Mouse (Mus musculus) cerebellum, postnatal 14 days (tissue): ENCODE results near the gene Tmc7.

ENCODE experiments used
- DNase-seq, 2 experiments: peaks; one replicate each; pipeline ENCODE4 v3.0.0; 2021; ENCODE audit warnings: mixed read lengths in 2 of 2

Tmc7 gene

DNA sequence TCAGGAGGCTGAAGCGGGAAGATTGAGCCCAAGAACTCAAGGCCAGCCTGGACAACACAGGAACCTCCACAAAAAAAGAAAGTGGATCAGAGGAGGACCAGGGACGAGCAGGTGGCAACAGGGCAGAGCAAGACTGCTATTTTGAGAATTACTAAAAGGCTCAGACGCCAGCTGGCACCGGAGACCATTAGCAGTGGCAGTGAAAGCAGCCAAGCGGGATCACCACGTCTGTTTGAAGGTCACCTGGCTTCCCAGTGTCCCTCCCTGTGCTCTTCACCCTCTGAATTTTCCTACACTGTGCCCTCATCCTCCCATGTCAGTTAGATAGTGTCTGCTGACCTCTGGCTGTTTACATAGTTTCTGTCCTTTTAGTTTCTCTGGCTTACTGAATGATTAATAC is 1.3 kb upstream of the Tmc7 start:
- peak; percentile 90 to 91 for DNase-seq

- DNase-seq: no peak
These were observed 390 bp upstream of the Tmc7 start for GRCm38 (mm10) chr7:118584926-118585325.

- DNase-seq: no peak
These were observed 715 bp downstream of the Tmc7 start for GRCm38 (mm10) chr7:118583821-118584220.

GRCm38 (mm10) chr7:118579938-118580337 is 4.6 kb downstream of the Tmc7 start:
- DNase-seq: no peak

- DNase-seq: no peak
These were observed 6.3 kb downstream of the Tmc7 start for GRCm38 (mm10) chr7:118578269-118578668.

DNA sequence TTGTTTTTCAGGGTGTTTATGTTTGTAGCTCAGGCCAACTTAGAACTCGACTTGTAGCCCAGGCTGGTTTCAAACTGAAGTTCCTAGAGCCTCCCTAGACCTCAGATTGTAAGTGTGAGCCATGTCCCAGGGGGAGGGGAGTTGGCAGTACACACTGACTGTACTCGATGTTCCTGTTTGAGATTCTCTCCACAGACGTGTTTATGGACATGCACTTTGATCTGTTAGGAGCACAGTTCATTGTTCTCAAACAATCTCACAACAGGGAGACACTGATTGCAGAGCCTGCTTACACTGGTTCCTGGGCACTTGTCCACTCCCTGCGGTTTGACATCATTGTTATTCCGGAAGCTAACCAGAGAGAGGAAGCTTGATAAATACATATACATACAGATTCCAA is 12.5 kb downstream of the Tmc7 start:
- no peak for DNase-seq

GRCm38 (mm10) chr7:118571350-118571749 is 13.2 kb downstream of the Tmc7 start:
- no peak for DNase-seq

GRCm38 (mm10) chr7:118569121-118569543 is 15.4 kb downstream of the Tmc7 start:
- no peak for DNase-seq

DNA sequence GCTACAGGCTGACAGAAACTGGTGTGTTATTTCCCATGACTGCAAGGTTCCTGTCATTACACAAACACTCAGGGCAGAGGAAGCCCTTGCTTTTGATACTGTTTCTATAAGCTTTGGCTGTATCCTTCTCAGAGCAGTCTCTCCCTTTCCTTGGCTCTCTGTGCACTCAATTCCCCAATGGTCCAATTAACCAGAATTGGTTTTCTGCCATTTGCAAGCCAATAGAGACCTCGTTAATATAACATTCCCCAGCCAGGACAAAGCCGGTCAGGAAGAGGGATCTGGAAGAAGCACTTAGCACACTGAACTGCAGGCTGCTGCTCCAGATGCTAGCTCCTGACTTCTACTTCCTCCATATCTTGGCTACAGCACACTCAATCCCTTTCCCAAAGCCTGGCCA is 30.2 kb downstream of the Tmc7 start:
- DNase-seq: no peak

DNA sequence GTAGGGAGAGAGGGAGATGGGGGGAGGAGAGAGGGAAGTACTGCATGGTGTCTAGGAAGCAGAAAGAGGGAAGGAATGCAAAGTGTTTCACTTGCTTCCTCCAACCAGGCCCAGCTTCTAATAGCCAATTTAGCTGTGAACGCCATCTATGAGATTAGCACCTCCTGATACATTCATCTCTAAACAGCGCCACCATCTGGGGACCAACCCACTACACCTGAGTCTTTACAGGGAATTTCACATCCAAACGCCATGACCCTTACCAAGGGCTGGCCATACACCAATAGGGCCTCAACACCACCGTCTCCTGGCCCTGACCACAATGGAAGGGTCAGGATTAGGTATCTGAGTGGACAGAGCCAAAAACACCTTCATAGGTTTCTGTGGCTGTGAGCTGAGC is 30.7 kb downstream of the Tmc7 start:
- DNase-seq: no peak

GRCm38 (mm10) chr7:118547451-118547850 is 37.1 kb downstream of the Tmc7 start:
- DNase-seq: no peak

GRCm38 (mm10) chr7:118544128-118544527 is 40.4 kb downstream of the Tmc7 start:
- no peak for DNase-seq

DNA sequence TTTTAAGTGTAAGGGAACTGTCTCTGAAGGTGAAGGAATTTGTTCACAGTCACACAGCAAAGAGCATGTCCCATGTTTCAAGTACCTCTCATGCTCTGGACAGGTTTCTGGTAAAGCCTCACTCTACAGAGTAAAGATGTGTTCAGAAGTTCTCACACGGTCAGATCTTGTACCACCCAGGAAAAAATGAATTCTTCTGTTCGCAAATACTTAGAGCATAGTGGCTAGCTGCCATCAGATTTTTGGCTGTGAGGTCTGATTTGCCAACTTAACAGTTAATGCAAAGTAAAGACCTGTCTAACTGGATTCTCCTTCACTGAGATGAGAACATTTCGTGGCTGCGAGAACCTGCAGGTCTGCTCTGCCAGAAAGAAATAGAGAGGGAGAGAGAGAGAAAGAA is 49.5 kb downstream of the Tmc7 start:
- DNase-seq: no peak

DNA sequence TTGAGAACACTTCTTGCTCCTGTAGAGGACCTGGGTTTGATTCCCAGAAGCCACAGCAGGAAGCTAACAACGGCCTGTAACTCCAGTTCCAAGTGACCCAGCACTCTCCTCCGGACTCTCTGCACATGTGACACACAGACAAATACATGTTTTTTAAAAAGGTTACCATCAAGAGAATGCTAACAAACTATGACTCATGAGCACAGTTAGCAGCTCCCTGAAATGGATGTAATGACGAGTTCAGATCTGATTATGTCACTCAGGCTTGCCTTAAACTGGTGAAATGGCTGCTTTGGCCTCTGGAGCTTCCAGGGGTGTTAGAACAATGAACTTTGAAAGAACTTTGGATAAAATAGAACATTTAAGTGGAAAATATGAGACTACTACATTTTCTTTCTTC is 50.2 kb downstream of the Tmc7 start:
- DNase-seq: no peak

DNA sequence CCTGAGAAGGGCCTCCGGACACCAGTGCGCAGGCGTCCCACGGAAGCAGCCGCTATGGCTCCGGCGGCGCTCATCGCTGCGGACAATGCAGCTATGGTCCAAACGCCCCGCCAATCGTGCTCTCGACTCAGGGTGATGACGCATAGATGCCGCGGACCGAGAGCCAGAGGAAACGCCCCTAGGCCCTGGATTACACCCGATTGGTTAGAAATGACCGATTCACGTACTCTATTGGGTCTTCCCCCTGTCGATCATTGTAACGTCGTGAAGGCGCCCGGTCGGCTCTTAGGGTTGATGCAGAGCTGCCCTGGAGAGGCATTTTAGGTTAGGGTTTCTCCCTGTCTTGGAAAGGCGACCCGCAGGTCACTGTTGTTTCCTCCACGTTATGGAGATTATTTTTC is 51.4 kb downstream of the Tmc7 start, which contains the start of gene Coq7:
Gene Coq7, minus strand, starts transcription at position 179 of the 401 bp plus-strand sequence.
- DNase-seq: peak; percentile 95 to 97

GRCm38 (mm10) chr7:118532519-118533177 is 51.9 kb downstream of the Tmc7 start:
- peak; percentile 98 for DNase-seq

- no peak for DNase-seq
These were observed 57.6 kb downstream of the Tmc7 start for GRCm38 (mm10) chr7:118526967-118527366.

- no peak for DNase-seq
These were observed 62.5 kb downstream of the Tmc7 start for GRCm38 (mm10) chr7:118522077-118522476.

GRCm38 (mm10) chr7:118519661-118520060 is 64.9 kb downstream of the Tmc7 start:
- no peak for DNase-seq

GRCm38 (mm10) chr7:118518687-118519086 is 65.8 kb downstream of the Tmc7 start:
- peak; percentile 81 to 86 for DNase-seq

GRCm38 (mm10) chr7:118517819-118518218 is 66.7 kb downstream of the Tmc7 start:
- peak in 1 of 2 experiments; percentile 14 for DNase-seq

DNA sequence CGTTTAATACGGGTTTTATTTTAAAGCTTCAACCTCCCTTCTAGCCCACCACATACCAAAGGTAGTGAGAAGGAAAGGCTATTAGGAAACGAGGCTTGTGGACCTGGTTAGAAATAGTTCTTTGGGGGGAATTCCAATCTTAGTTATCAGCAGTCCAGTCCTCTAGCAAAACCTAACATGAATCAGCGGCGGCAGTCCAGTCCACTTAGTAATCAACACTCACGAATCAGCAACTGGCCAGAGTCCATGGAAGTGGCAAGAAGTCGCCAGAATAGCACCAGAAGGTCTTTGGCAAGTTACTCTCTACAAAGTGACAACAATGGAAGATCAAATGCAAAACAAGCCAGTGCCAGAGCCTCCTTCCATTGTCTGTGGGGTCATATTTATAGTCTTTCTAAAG is 76.0 kb downstream of the Tmc7 start:
- DNase-seq: no peak

GRCm38 (mm10) chr7:118503844-118504243 is 80.7 kb downstream of the Tmc7 start:
- no peak for DNase-seq

DNA sequence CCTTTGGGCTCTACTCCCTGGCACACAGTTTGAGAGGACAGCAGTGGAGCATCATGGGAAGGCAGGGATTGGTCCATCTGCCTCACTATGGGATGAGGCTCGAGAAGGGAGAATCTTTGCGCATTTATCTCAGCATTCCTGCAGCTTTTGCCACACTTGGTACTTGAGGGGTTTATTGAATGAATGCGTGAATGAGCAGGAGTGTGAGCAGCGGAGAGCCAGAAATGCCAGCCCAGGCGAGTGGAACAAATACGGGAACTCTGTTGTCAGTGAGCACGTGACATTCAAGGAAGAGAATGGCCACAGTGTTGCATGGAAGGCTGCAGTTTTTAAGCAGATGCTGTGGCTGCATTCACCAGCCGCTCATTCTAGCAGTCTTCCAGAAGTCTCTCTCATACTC is 82.2 kb downstream of the Tmc7 start:
- no peak for DNase-seq

- no peak for DNase-seq
These were observed 84.6 kb downstream of the Tmc7 start for GRCm38 (mm10) chr7:118499784-118500435.
